Mouse (Mus musculus) neural tube, embryonic 11.5 days (tissue): ENCODE results near the gene Susd5. TPM values are rescaled to one million over a fixed set of nuclear protein-coding genes. Genes with fewer than 3 reads are reported as not detected.
"Not testable (repeated sequence)": the region's sequence is repeated elsewhere in the genome, so short reads cannot be mapped to it uniquely, and the experiment has no call there.

ENCODE experiments used
- ATAC-seq: fragments of 200-750 bp; cut with Nextera tagmentation; 2 replicates; pipeline ENCODE4 v1.8.0; 2017; ENCODE audit warnings: moderate number of reproducible peaks, mild to moderate bottlenecking, moderate TSS enrichment, moderate library complexity; ENCODE audit not compliant: insufficient read depth, low FRiP score, low TSS enrichment
- DNase-seq: peaks from one replicate; pipeline ENCODE4 v3.0.0-alpha.2; 2015; ENCODE audit warnings: low spot score
- H3K27ac ChIP-seq: fragments of 300-500 bp; sonication (generic); 2 replicates; pipeline ENCODE4 v1.5.1; 2014; ENCODE audit warnings: low read depth, mild to moderate bottlenecking, low read length
- H3K27me3 ChIP-seq: fragments of 300-500 bp; sonication (generic); 2 replicates; pipeline ENCODE4 v1.6.1; 2014; ENCODE audit warnings: mild to moderate bottlenecking, low read length, mixed read lengths; ENCODE audit not compliant: control insufficient read depth, insufficient read depth
- H3K36me3 ChIP-seq: fragments of 300-500 bp; sonication (generic); 2 replicates; pipeline ENCODE4 v1.6.1; 2014; ENCODE audit warnings: mild to moderate bottlenecking, low read length, moderate library complexity, mixed read lengths; ENCODE audit not compliant: control insufficient read depth, insufficient read depth
- H3K4me1 ChIP-seq: fragments of 300-500 bp; sonication (generic); 2 replicates; pipeline ENCODE4 v1.6.1; 2014; ENCODE audit warnings: low read length, mixed read lengths; ENCODE audit not compliant: control insufficient read depth, insufficient read depth
- H3K4me2 ChIP-seq: fragments of 300-500 bp; sonication (generic); 2 replicates; pipeline ENCODE4 v1.6.1; 2014; ENCODE audit warnings: low read depth, mild to moderate bottlenecking, moderate library complexity
- H3K4me3 ChIP-seq: fragments of 300-500 bp; sonication (generic); 2 replicates; pipeline ENCODE4 v1.5.1; 2014; ENCODE audit warnings: low read depth, low read length
- H3K9ac ChIP-seq: fragments of 300-500 bp; sonication (generic); 2 replicates; pipeline ENCODE4 v1.6.1; 2014; ENCODE audit warnings: mild to moderate bottlenecking, low read length
- H3K9me3 ChIP-seq: fragments of 300-500 bp; sonication (generic); 2 replicates; pipeline ENCODE4 v1.6.1; 2016; ENCODE audit warnings: low read length; ENCODE audit not compliant: control insufficient read depth
- WGBS: fragments of 180-500 bp; shearing (Covaris S2); extraction: QIAGEN DNeasy Blood & Tissue Kit; methylation state at CpG from one replicate; pipeline ENCODE4 v1.1.7; 2014; 5-methylcytosine and 5-hydroxymethylcytosine counted together
- polyA plus RNA-seq: library from polyadenylated mRNA; unstranded; fragments of >200 nt; fragmentation: Nextera tagmentation; extraction: Ambion mirVana; gene quantifications from 2 replicates; pipeline ENCODE4 v1.2.1, GENCODE M21; 2014

Susd5 gene
- polyA plus RNA-seq, 1 experiment from 2014 or later = 0.78 TPM

DNA sequence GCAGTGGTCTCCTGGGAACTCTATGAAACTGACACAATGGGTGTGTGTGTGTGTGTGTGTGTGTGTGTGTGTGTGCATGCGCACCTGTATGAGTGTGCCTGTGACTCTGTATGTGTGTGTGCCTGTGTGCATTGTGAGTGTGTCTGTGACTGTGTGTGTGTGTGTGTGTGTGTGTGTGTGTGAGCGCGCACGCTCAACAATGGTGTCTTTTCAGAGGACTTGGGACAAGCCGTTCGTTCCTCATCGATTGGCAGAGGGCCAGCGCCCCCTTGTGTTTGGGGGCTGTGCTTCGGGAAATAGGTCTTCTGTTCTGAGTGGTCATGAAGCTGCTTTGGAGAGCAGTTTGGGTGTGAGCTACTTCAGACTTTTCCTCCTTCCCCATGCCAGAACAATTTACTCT is 35.2 kb downstream of the Susd5 start:
- H3K36me3 ChIP-seq, H3K4me2 ChIP-seq, H3K27me3 ChIP-seq, H3K27ac ChIP-seq, H3K4me3 ChIP-seq, H3K9me3 ChIP-seq, H3K4me1 ChIP-seq, H3K9ac ChIP-seq: not testable (repeated sequence)
- WGBS = 10% methylated on average over 9 of the region's 9 CpGs
- peak; percentile 60; the same call in 1 of the 2 replicates for ATAC-seq
- DNase-seq = peak; percentile 74

DNA sequence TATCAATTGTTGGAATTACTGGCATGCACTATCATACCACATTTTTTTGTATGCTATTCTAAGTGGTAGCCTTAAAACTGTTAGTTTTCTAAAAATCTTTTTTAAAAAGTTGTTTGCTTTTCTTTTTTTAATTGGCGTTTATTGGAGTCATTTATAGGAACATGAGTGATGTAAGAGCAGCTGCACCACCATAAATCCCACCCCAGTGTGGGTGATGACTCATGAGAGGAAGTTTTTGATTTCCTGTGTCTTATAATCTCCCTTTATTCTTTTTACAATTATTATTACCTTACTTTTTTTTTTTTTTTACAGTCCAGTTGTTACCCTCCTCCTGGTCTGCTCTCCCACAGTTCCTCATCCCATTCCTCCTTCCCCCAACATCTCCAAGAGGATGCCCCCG is 37.9 kb downstream of the Susd5 start:
- DNase-seq (no peak), ATAC-seq (no peak)
- no peaks in the 10 kb centered on the region for H3K27me3 ChIP-seq
- no peak overlapping the region for H3K4me2 ChIP-seq
- no peaks in the 10 kb centered on the region for H3K9me3 ChIP-seq
- no peak overlapping the region for H3K4me3 ChIP-seq
- H3K27ac ChIP-seq = no peak overlapping the region
- H3K36me3 ChIP-seq = no peaks in the 10 kb centered on the region
- no peak overlapping the region for H3K9ac ChIP-seq
- 94% methylated on average over 2 of the region's 2 CpGs for WGBS
- H3K4me1 ChIP-seq = no peaks in the 10 kb centered on the region

DNA sequence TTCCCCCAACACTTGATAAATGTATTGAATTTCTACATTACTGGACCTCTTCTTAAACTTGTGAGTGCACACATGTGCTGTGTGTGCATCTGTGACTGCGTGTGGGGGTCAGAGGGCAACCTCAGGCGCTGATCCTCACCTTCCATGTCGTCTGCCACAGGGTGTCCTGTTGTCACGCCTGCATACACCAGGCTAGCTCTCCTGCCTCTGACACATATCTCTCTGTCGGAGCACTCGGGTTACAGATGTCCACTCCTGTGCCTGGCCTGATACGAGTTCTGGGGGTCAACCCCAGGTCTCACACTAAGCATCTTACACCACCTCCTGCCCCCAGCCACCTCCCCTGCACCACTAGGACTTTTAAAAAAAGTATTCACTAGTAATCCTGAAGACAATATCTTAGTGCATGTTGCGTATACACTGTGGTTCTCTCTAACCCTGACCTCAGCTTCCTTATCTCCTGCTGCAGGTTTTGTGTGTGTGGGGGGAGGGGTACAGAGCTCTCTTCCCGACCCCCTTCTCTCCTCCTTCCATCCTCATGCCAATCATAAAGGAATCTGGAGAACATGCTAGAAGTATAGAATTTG is 41.9 kb downstream of the Susd5 start:
- no peak for DNase-seq
- H3K4me2 ChIP-seq = no peak overlapping the region
- ATAC-seq = no peak
- H3K4me1 ChIP-seq = no peaks in the 10 kb centered on the region
- H3K36me3 ChIP-seq = no peaks in the 10 kb centered on the region
- no peak overlapping the region for H3K27ac ChIP-seq
- no peaks in the 10 kb centered on the region for H3K9me3 ChIP-seq
- H3K9ac ChIP-seq = no peak overlapping the region
- 81% methylated on average over 9 of the region's 9 CpGs for WGBS
- no peaks in the 10 kb centered on the region for H3K27me3 ChIP-seq
- H3K4me3 ChIP-seq = no peak overlapping the region

DNA sequence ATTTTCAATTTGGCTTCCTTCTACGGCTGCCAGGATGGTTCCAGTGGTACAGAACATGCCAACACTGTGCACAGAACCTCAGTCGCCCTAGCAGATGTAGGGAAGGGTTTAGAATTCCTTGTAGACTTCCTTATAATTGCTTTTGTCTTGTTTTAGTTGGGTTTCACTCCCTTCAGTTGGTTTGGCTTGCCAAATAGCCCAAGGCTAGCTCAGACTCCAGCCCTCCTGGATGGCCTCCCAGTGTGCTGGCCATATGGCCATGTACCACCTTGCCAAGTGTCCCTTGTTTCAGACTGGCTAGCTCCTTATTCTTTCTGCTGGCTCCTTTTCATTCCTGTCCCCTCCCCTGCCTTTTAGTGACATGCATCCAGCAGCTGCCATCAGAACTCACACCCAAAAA is 53.3 kb downstream of the Susd5 start:
- H3K9me3 ChIP-seq = no peaks in the 10 kb centered on the region
- H3K9ac ChIP-seq = no peak overlapping the region
- 77% methylated on average over 2 of the region's 2 CpGs for WGBS
- ATAC-seq = no peak
- H3K27ac ChIP-seq = no peak overlapping the region
- H3K4me3 ChIP-seq = no peak overlapping the region
- H3K4me2 ChIP-seq = no peak overlapping the region
- no peaks in the 10 kb centered on the region for H3K4me1 ChIP-seq
- no peak for DNase-seq
- H3K27me3 ChIP-seq = no peaks in the 10 kb centered on the region
- H3K36me3 ChIP-seq = no peaks in the 10 kb centered on the region

DNA sequence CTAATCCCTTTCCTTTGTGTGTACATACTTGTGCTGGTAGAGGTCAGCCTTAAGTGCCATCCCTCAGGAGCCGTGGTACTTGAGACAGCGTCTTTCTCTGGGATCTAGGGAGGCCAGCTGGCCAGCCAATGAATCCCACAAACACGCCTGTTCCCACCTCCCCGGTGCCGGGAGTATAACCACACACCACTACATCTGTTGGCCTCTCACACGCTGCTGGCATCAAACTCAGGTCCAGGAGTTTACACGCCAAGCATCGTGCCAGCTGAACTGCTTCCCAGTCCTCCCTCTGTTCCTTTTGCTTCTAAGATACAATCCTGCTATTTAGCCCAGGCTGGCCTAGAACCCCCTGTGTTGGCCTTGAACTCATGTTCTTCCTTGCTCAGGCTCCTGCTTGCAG is 54.2 kb downstream of the Susd5 start:
- Histone ChIP-seq H3K4me1 (no peaks in the 10 kb centered on the region), H3K36me3 (no peaks in the 10 kb centered on the region), H3K9me3 (no peaks in the 10 kb centered on the region), H3K4me3 (no peak overlapping the region), H3K27ac (no peak overlapping the region), H3K4me2 (no peak overlapping the region), H3K27me3 (no peaks in the 10 kb centered on the region), H3K9ac (no peak overlapping the region)
- no peak for ATAC-seq
- WGBS = 92% methylated on average over 8 of the region's 8 CpGs
- no peak for DNase-seq

DNA sequence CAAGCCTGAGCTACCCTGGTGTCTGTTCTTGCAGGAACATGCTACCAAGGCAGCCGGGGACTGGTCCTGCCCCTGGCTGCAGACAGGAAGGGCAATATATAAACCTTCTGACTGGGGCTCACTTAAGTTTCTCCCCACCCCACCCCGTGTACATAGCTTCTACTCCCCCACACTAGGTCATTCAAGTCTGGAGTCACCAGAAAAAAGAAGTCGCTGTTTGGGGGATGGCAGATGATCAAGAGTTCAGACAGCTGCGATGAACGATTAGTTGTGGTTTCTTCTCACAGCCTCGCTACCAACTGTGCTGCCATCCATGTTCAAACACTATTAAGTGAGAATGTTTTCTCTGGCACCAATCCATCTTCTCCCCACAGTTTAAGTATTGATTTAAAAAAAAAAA is 55.3 kb downstream of the Susd5 start:
- 52% methylated on average over 6 of the region's 6 CpGs for WGBS
- Histone ChIP-seq H3K9me3 (no peaks in the 10 kb centered on the region), H3K4me2 (no peak overlapping the region), H3K27me3 (no peaks in the 10 kb centered on the region), H3K9ac (no peak overlapping the region), H3K36me3 (no peaks in the 10 kb centered on the region), H3K4me1 (no peaks in the 10 kb centered on the region), H3K27ac (no peak overlapping the region), H3K4me3 (no peak overlapping the region)
- no peak for ATAC-seq
- no peak for DNase-seq

DNA sequence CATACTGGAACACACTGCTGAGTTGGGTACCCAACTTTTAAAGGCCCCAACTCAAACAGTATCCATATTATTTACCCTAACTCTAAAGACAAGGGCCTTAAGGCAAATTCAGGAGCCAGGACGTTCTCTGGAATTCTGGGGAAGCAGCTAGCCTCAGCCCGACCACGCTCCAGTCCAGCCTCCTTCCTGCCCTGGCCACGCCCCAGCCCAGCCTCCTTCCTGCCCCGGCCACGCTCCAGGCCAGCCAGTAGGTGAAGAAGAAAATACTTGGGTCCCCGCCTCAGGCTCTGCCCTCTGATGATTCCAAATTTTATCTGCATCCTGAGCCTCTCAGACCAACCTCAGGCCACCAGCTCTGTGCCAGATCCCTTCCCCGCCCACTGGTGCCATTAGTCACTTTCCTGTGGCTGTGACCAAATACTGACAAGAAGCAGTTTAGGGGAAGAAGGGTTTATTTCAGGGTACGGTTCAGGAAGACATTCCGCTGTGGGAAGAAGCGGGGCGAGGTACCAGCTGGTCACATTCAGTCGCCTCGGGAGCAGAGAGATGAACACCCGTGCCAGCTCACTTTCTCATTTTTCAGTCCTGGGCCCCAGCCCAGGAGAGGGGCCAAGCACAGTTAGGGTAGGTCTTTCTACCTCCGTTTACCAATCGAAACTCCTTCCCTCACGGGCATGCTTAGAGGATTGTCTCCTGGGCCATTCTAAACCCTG is 57.1 kb downstream of the Susd5 start:
- ATAC-seq = no peak
- H3K4me2 ChIP-seq = no peak overlapping the region
- no peak for DNase-seq
- no peaks in the 10 kb centered on the region for H3K4me1 ChIP-seq
- H3K27ac ChIP-seq = no peak overlapping the region
- H3K4me3 ChIP-seq = no peak overlapping the region
- no peak overlapping the region for H3K9ac ChIP-seq
- H3K27me3 ChIP-seq = no peaks in the 10 kb centered on the region
- H3K36me3 ChIP-seq = no peaks in the 10 kb centered on the region
- H3K9me3 ChIP-seq = no peaks in the 10 kb centered on the region
- 89% methylated on average over 18 of the region's 18 CpGs for WGBS

DNA sequence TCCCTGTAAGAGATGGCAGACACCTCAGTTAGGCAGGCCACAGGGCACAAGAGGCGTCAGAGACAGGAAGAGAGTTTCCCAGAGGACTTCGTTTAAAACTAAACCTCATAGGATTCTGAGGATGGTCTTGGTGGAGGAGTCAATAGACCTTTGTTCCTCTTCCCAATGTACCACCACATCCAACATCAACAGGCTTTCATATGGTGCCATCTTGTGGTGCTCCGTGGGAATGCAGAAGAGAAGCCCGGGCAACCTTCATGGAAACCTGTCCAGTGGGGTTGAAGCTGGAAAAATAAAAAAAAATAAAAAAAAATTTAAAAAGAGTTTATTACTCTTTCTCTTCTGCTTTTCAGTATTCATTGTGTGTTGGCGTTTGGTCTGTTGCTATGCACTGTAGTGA is 59.7 kb downstream of the Susd5 start:
- ATAC-seq = not testable (repeated sequence)
- WGBS = 28% methylated on average over 5 of the region's 5 CpGs

DNA sequence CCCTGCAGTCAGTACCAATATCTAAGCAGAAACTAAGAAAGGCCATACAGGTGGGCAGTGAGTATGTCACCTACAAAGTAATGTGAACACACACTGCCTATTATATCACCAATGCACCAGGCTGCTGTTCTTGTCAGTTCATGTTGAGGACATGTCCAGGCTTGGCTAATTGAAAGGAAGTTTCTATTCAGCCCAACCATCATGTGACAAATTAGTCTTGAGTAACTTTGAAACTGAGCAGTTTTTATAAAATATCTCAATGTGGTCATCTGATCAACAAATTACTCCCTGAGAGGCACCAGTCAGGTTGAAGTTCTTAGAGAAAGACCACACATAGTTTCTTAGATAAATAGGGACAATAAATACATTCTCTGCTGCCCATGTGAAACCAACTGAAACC is 65.9 kb downstream of the Susd5 start:
- not testable (repeated sequence) for H3K9ac ChIP-seq, H3K4me3 ChIP-seq, ATAC-seq, H3K9me3 ChIP-seq, H3K27me3 ChIP-seq, H3K27ac ChIP-seq, DNase-seq, H3K36me3 ChIP-seq, H3K4me2 ChIP-seq, H3K4me1 ChIP-seq

More for the DNA sequence above, 59.7 kb downstream of the Susd5 start:
- not testable (repeated sequence) for H3K36me3 ChIP-seq, H3K9ac ChIP-seq, H3K4me1 ChIP-seq, H3K4me3 ChIP-seq, H3K27me3 ChIP-seq, H3K27ac ChIP-seq, H3K9me3 ChIP-seq, H3K4me2 ChIP-seq
- DNase-seq = peak; percentile 64
